Mouse (Mus musculus): ENCODE data around the gene Ets1.

DNA sequence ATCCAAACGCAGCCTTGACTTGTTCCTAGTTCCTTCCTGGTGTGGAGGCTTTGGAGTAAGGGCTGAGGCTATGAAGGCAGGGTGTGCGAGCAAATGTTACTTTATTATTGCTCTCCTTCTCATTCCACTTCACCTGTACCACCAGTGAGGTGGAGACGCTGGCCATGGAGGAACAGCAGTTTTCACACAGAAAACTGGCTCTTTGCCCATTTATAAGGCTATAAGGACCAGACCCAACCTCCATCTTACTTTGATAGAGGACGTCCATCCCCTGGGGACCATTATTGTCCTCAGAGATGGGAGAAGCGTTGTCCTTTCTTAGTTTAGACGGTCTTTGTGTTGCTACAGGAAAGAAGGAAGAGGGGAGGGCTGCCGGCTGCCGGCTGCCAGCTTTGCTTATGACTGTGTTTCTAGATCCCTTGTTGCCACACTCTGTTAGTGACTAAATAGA lies 63.4 kb downstream of the Ets1 start:
- TF ChIP-seq CTCF (IDR thresholded peaks at IDR 0.05; ENCODE audit: low read depth) (no peak), EP300 (IDR thresholded peaks at IDR 0.05; ENCODE audit: low read depth) (no peak)
